Mouse (Mus musculus) cerebellum, adult 18-20 months (tissue): Measurements from ENCODE around the gene Cnr2.
"Not testable (repeated sequence)": the region's sequence is repeated elsewhere in the genome, so short reads cannot be mapped to it uniquely, and the experiment has no call there.

Source experiments
- DNase-seq, 2 experiments: peaks; one replicate each; pipeline ENCODE4 v3.0.0; 2021

Cnr2 gene

GRCm38 (mm10) chr4:135941026-135941425 lies 45.8 kb downstream of the Cnr2 start:
- DNase-seq: not testable (repeated sequence)

- no peak for DNase-seq
Measured at GRCm38 (mm10) chr4:135942193-135942592, 47.0 kb downstream of the Cnr2 start.

GRCm38 (mm10) chr4:135943389-135943788 lies 48.2 kb downstream of the Cnr2 start:
- no peak for DNase-seq

GRCm38 (mm10) chr4:135945706-135946105 lies 50.5 kb downstream of the Cnr2 start:
- DNase-seq: no peak

- peak; percentile 93 to 97 for DNase-seq
Measured at GRCm38 (mm10) chr4:135946278-135946658, 51.1 kb downstream of the Cnr2 start, which contains the start of gene Hmgcl. Gene Hmgcl (plus strand): TSS chr4:135946448.

GRCm38 (mm10) chr4:135946659-135947301 lies 51.6 kb downstream of the Cnr2 start:
- DNase-seq: peak; percentile 45 to 56

GRCm38 (mm10) chr4:135948142-135948541 lies 52.9 kb downstream of the Cnr2 start:
- no peak for DNase-seq

- no peak for DNase-seq
Measured at GRCm38 (mm10) chr4:135949475-135949874, 54.3 kb downstream of the Cnr2 start.

GRCm38 (mm10) chr4:135949911-135950310 lies 54.7 kb downstream of the Cnr2 start:
- DNase-seq: peak; percentile 68 to 84

GRCm38 (mm10) chr4:135950365-135950764 lies 55.2 kb downstream of the Cnr2 start:
- peak in 1 of 2 experiments; percentile 47 for DNase-seq

GRCm38 (mm10) chr4:135951505-135951904 lies 56.3 kb downstream of the Cnr2 start:
- no peak for DNase-seq

GRCm38 (mm10) chr4:135953179-135953578 lies 58.0 kb downstream of the Cnr2 start:
- no peak for DNase-seq

- peak; percentile 79 to 85 for DNase-seq
Measured at GRCm38 (mm10) chr4:135954241-135954640, 59.0 kb downstream of the Cnr2 start.

- DNase-seq: no peak
Measured at GRCm38 (mm10) chr4:135955886-135956285, 60.7 kb downstream of the Cnr2 start.

- peak in 1 of 2 experiments; percentile 10 for DNase-seq
Measured at GRCm38 (mm10) chr4:135958354-135958753, 63.2 kb downstream of the Cnr2 start.

- DNase-seq: peak; percentile 77 to 84
Measured at GRCm38 (mm10) chr4:135960717-135961116, 65.5 kb downstream of the Cnr2 start.

GRCm38 (mm10) chr4:135961709-135962108 lies 66.5 kb downstream of the Cnr2 start:
- no peak for DNase-seq

- DNase-seq: no peak
Measured at GRCm38 (mm10) chr4:135962198-135962597, 67.0 kb downstream of the Cnr2 start.

GRCm38 (mm10) chr4:135962946-135963345 lies 67.8 kb downstream of the Cnr2 start:
- DNase-seq: no peak

GRCm38 (mm10) chr4:135963457-135964193 lies 68.4 kb downstream of the Cnr2 start, which contains the start of gene Gale:
Gene Gale (plus strand): TSS chr4:135963727.
- peak; percentile 96 to 97 for DNase-seq

GRCm38 (mm10) chr4:135964426-135964825 lies 69.2 kb downstream of the Cnr2 start:
- DNase-seq: peak; percentile 57 to 60

GRCm38 (mm10) chr4:135965113-135965512 lies 69.9 kb downstream of the Cnr2 start:
- DNase-seq: no peak

- DNase-seq: no peak
Measured at GRCm38 (mm10) chr4:135966283-135966682, 71.1 kb downstream of the Cnr2 start.

GRCm38 (mm10) chr4:135967086-135967760 lies 72.0 kb downstream of the Cnr2 start:
- DNase-seq: no peak
